Mouse (Mus musculus) fat pad, adult 2 months (tissue): ENCODE measurements around the gene Chst5.
"Not testable (repeated sequence)": the region's sequence is repeated elsewhere in the genome, so short reads cannot be mapped to it uniquely, and the experiment has no call there.

Source experiments
- DNase-seq: peaks from one replicate; pipeline ENCODE4 v3.0.0-alpha.2; 2011; ENCODE audit warnings: low read depth, low spot score; ENCODE audit errors: extremely low read depth

Gene Chst5

GRCm38 (mm10) chr8:111909621-111910450 is at the start of gene Chst5:
Gene Chst5 (minus strand): TSS chr8:111910447.
- no peak for DNase-seq

- no peak for DNase-seq
Observed at GRCm38 (mm10) chr8:111957231-111957630, 47.0 kb upstream of the Chst5 start.

GRCm38 (mm10) chr8:111955879-111956278 is 45.6 kb upstream of the Chst5 start:
- no peak for DNase-seq

- DNase-seq: no peak
Observed at GRCm38 (mm10) chr8:111954844-111955594, 44.8 kb upstream of the Chst5 start.

- DNase-seq: no peak
Observed at GRCm38 (mm10) chr8:111951936-111952335, 41.7 kb upstream of the Chst5 start.

- DNase-seq: no peak
Observed at GRCm38 (mm10) chr8:111951317-111951716, 41.1 kb upstream of the Chst5 start.

GRCm38 (mm10) chr8:111950846-111951245 is 40.6 kb upstream of the Chst5 start:
- DNase-seq: no peak

GRCm38 (mm10) chr8:111947954-111948353 is 37.7 kb upstream of the Chst5 start:
- no peak for DNase-seq

- no peak for DNase-seq
Observed at GRCm38 (mm10) chr8:111947144-111947543, 36.9 kb upstream of the Chst5 start.

GRCm38 (mm10) chr8:111943544-111943943 is 33.3 kb upstream of the Chst5 start:
- no peak for DNase-seq

GRCm38 (mm10) chr8:111941101-111941454 is 30.8 kb upstream of the Chst5 start:
- DNase-seq: no peak

GRCm38 (mm10) chr8:111940171-111941100 is 30.2 kb upstream of the Chst5 start, which contains the start of gene Gabarapl2:
Gene Gabarapl2 (plus strand): TSS chr8:111940703.
- DNase-seq: peak; percentile 90

- no peak for DNase-seq
Observed at GRCm38 (mm10) chr8:111939516-111940142, 29.4 kb upstream of the Chst5 start.

GRCm38 (mm10) chr8:111938076-111938985 is 28.1 kb upstream of the Chst5 start:
- not testable (repeated sequence) for DNase-seq

- DNase-seq: no peak
Observed at GRCm38 (mm10) chr8:111937184-111937583, 26.9 kb upstream of the Chst5 start.

- DNase-seq: no peak
Observed at GRCm38 (mm10) chr8:111934201-111934600, 24.0 kb upstream of the Chst5 start.

GRCm38 (mm10) chr8:111933348-111934076 is 23.3 kb upstream of the Chst5 start, which contains the start of gene Tmem231:
Gene Tmem231 (minus strand): TSS chr8:111933881.
- DNase-seq: no peak

- no peak for DNase-seq
Observed at GRCm38 (mm10) chr8:111932580-111933336, 22.5 kb upstream of the Chst5 start.
